Mouse (Mus musculus): Measurements from ENCODE around the gene Best1. TPM values are rescaled to one million over a fixed set of nuclear protein-coding genes. Genes with fewer than 3 reads are reported as not detected.
A peak's percentile ranks its signal among the peaks of the same experiment; 100 is the strongest.

Best1 gene
- polyA plus RNA-seq, 1 experiment: not detected

GRCm38 (mm10) chr19:9945800-9946564 is 55.5 kb downstream of the Best1 start:
- H3K27ac ChIP-seq (replicated peaks; ENCODE audit: low read depth, low read length): peak overlapping the region; percentile 8; the same call in 1 of the 2 replicates

GRCm38 (mm10) chr19:9942539-9943533 is 58.6 kb downstream of the Best1 start:
- Histone ChIP-seq H3K27ac (replicated peaks; ENCODE audit: low read depth, low read length) (peak overlapping the region; percentile 75), H3K4me1 (ENCODE audit: control insufficient read depth, insufficient read depth, insufficient read length, low read length) (peaks cover 16% of the 10 kb centered on the region; the same call in 1 of the 2 replicates), H3K4me3 (ENCODE audit: insufficient read depth, low read depth, low read length) (no peak overlapping the region)

More at GRCm38 (mm10) chr19:9945800-9946564, 55.5 kb downstream of the Best1 start:
- Histone ChIP-seq H3K4me1 (ENCODE audit: control insufficient read depth, insufficient read depth, insufficient read length, low read length) (peaks cover 12% of the 10 kb centered on the region; the same call in 1 of the 2 replicates), H3K4me3 (ENCODE audit: insufficient read depth, low read depth, low read length) (no peak overlapping the region)

GRCm38 (mm10) chr19:9941809-9942208 is 59.6 kb downstream of the Best1 start:
- Histone ChIP-seq H3K4me1 (ENCODE audit: control insufficient read depth, insufficient read depth, insufficient read length, low read length) (peaks cover 17% of the 10 kb centered on the region; the same call in 1 of the 2 replicates), H3K4me3 (ENCODE audit: insufficient read depth, low read depth, low read length) (no peak overlapping the region), H3K27ac (replicated peaks; ENCODE audit: low read depth, low read length) (no peak overlapping the region)

GRCm38 (mm10) chr19:9940903-9941302 is 60.5 kb downstream of the Best1 start:
- H3K4me1 ChIP-seq (ENCODE audit: control insufficient read depth, insufficient read depth, insufficient read length, low read length): peaks cover 21% of the 10 kb centered on the region; the same call in 1 of the 2 replicates

GRCm38 (mm10) chr19:9939841-9940240 is 61.6 kb downstream of the Best1 start:
- peaks cover 24% of the 10 kb centered on the region; the same call in 1 of the 2 replicates for H3K4me1 ChIP-seq (ENCODE audit: control insufficient read depth, insufficient read depth, insufficient read length, low read length)
- H3K27ac ChIP-seq (replicated peaks; ENCODE audit: low read depth, low read length): no peak overlapping the region
- no peak overlapping the region for H3K4me3 ChIP-seq (ENCODE audit: insufficient read depth, low read depth, low read length)

More at GRCm38 (mm10) chr19:9940903-9941302, 60.5 kb downstream of the Best1 start:
- H3K4me3 ChIP-seq (ENCODE audit: insufficient read depth, low read depth, low read length): no peak overlapping the region
- H3K27ac ChIP-seq (replicated peaks; ENCODE audit: low read depth, low read length): no peak overlapping the region

- peak overlapping the region; percentile 65 for H3K27ac ChIP-seq (replicated peaks; ENCODE audit: low read depth, low read length)
- peaks cover 24% of the 10 kb centered on the region; the same call in 1 of the 2 replicates for H3K4me1 ChIP-seq (ENCODE audit: control insufficient read depth, insufficient read depth, insufficient read length, low read length)
- no peak overlapping the region for H3K4me3 ChIP-seq (ENCODE audit: insufficient read depth, low read depth, low read length)
Observed at GRCm38 (mm10) chr19:9938824-9939303, 62.6 kb downstream of the Best1 start.

- Histone ChIP-seq H3K27ac (replicated peaks; ENCODE audit: low read depth, low read length) (peak overlapping the region; percentile 65), H3K4me3 (ENCODE audit: insufficient read depth, low read depth, low read length) (no peak overlapping the region), H3K4me1 (ENCODE audit: control insufficient read depth, insufficient read depth, insufficient read length, low read length) (peaks cover 24% of the 10 kb centered on the region; the same call in 1 of the 2 replicates)
Observed at GRCm38 (mm10) chr19:9938156-9938823, 63.1 kb downstream of the Best1 start.

GRCm38 (mm10) chr19:9937428-9937827 is 64.0 kb downstream of the Best1 start:
- Histone ChIP-seq H3K27ac (replicated peaks; ENCODE audit: low read depth, low read length) (no peak overlapping the region; the same call in 1 of the 2 replicates), H3K4me3 (ENCODE audit: insufficient read depth, low read depth, low read length) (no peak overlapping the region), H3K4me1 (ENCODE audit: control insufficient read depth, insufficient read depth, insufficient read length, low read length) (peaks cover 17% of the 10 kb centered on the region; the same call in 1 of the 2 replicates)

- Histone ChIP-seq H3K4me1 (ENCODE audit: control insufficient read depth, insufficient read depth, insufficient read length, low read length) (peaks cover 11% of the 10 kb centered on the region; the same call in 1 of the 2 replicates), H3K27ac (replicated peaks; ENCODE audit: low read depth, low read length) (peak overlapping the region; percentile 77), H3K4me3 (ENCODE audit: insufficient read depth, low read depth, low read length) (no peak overlapping the region)
Observed at GRCm38 (mm10) chr19:9936579-9936978, 64.9 kb downstream of the Best1 start.

Other genes with a start within 250 kb of the Best1 start
- not detected in 2 replicates for gene Scgb2a2, start 154.1 kb downstream of the Best1 start, polyA plus RNA-seq (2012; ENCODE audit: insufficient read depth, insufficient read length, missing spikeins)
- gene Incenp, start 102.1 kb downstream of the Best1 start, polyA plus RNA-seq (2012; ENCODE audit: insufficient read depth, insufficient read length, missing spikeins): 2.5 and 7.4 TPM in 2 replicates
- 4,010 and 5,287 TPM in 2 replicates for gene Fth1, start 21.0 kb downstream of the Best1 start, polyA plus RNA-seq (2012; ENCODE audit: insufficient read depth, insufficient read length, missing spikeins)
- gene Rab3il1, start within 50 bp of the Best1 start, polyA plus RNA-seq (2012; ENCODE audit: insufficient read depth, insufficient read length, missing spikeins): 4.8 and 7.5 TPM in 2 replicates
- 31.1 and 34.2 TPM in 2 replicates for gene Fads3, start 39.9 kb upstream of the Best1 start, polyA plus RNA-seq (2012; ENCODE audit: insufficient read depth, insufficient read length, missing spikeins)
- 7.1 and 9.6 TPM in 2 replicates for gene Fads2, start 100.1 kb upstream of the Best1 start, polyA plus RNA-seq (2012; ENCODE audit: insufficient read depth, insufficient read length, missing spikeins)
- 11.0 and 13.5 TPM in 2 replicates for gene Fads1, start 181.3 kb upstream of the Best1 start, polyA plus RNA-seq (2012; ENCODE audit: insufficient read depth, insufficient read length, missing spikeins)
- 175 and 198 TPM in 2 replicates for gene Tmem258, start 202.4 kb upstream of the Best1 start, polyA plus RNA-seq (2012; ENCODE audit: insufficient read depth, insufficient read length, missing spikeins)
- 1.4 and 2.1 TPM in 2 replicates for gene Fen1, start 202.5 kb upstream of the Best1 start, polyA plus RNA-seq (2012; ENCODE audit: insufficient read depth, insufficient read length, missing spikeins)
- gene Myrf, start 239.1 kb upstream of the Best1 start, polyA plus RNA-seq (2012; ENCODE audit: insufficient read depth, insufficient read length, missing spikeins): 0.44 and 0.50 TPM in 2 replicates